8 mouse cellular contexts compared by ENCODE assay signal in the genomic region with DNA sequence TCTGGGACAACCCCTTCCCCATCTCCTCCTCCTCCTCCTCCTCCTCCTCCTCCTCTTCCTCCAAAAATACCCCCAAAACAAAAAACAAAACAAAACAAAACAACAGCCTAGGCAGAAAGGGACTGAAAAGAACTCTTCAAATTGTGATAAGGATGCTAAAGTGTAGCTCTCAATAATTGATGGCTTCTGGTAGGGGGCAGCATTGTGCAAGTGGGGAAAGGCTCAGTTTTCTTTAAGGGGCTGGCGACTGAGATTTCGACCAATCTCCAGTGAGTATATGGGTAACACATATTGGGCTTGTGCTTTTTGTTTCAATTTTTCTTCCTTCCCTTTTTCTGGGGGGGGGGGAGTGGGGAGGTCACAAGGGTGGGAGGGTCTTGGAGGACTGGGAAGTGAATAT.
DNase-seq lines count a peak whose midpoint lies in the region.

No protein-coding gene starts in this region.

- peak; percentile 37 to 45 for DNase-seq in cerebellum, postnatal 10 days
- DNase-seq in cerebellum, postnatal 36 days: no peak
- DNase-seq in kidney, postnatal 10 days: peak; percentile 6
- no peak for DNase-seq in kidney, postnatal 14 days
- DNase-seq in 3T3-L1 (ENCODE audit: low read depth, low spot score) (peak; percentile 15), ZHBTc4 (ENCODE audit: low read depth, low spot score) (peak; percentile 5), adipocyte (ENCODE audit: low spot score) (no peak)
- DNase-seq in adrenal gland, adult (ENCODE audit: inconsistent age in 2 of 2, low spot score in 1 of 2): no peak

Comparison
In these comparisons a context has a peak if more than half of its experiments do, and no peak if none do; other contexts are left out.
1. DNase-seq: peak in cerebellum, postnatal 10 days (2 of 2), kidney, postnatal 10 days (single experiment), 3T3-L1 (single experiment) and ZHBTc4 (single experiment); none in cerebellum, postnatal 36 days (0 of 2), kidney, postnatal 14 days (single experiment), adipocyte (single experiment) and adrenal gland, adult (0 of 2).